Mouse (Mus musculus) forebrain, embryonic 13.5 days (tissue): ENCODE measurements at regions not wholly inside any gene's neighbourhood (a gene's known extent, or its start where the extent isn't known, plus 50 kb on each side); places are given as distances from the start of the nearest gene placed in this dataset.

Source experiments
- ATAC-seq: fragments of 200-750 bp; cut with Nextera tagmentation; 2 replicates; pipeline ENCODE4 v1.8.0; 2017
- H3K27ac ChIP-seq: fragments of 300-500 bp; sonication (generic); 2 replicates; pipeline ENCODE4 v1.5.1; 2015; ENCODE audit warnings: inconsistent platforms, mild to moderate bottlenecking, moderate library complexity
- H3K27me3 ChIP-seq: fragments of 300-500 bp; sonication (generic); 2 replicates; pipeline ENCODE4 v1.6.1; 2015; ENCODE audit warnings: mild to moderate bottlenecking, inconsistent platforms
- H3K36me3 ChIP-seq: fragments of 300-500 bp; sonication (generic); 2 replicates; pipeline ENCODE4 v1.6.1; 2015; ENCODE audit warnings: mild to moderate bottlenecking, inconsistent platforms; ENCODE audit not compliant: poor library complexity, severe bottlenecking
- H3K4me1 ChIP-seq: fragments of 300-500 bp; sonication (generic); 2 replicates; pipeline ENCODE4 v1.6.1; 2015; ENCODE audit warnings: inconsistent platforms
- H3K4me2 ChIP-seq: fragments of 300-500 bp; sonication (generic); 2 replicates; pipeline ENCODE4 v1.6.1; 2015; ENCODE audit warnings: inconsistent platforms, mild to moderate bottlenecking, moderate library complexity
- H3K4me3 ChIP-seq: fragments of 300-500 bp; sonication (generic); 2 replicates; pipeline ENCODE4 v1.5.1; 2015; ENCODE audit warnings: mild to moderate bottlenecking, inconsistent platforms
- H3K9ac ChIP-seq: fragments of 300-500 bp; sonication (generic); 2 replicates; pipeline ENCODE4 v1.6.1; 2015; ENCODE audit warnings: mild to moderate bottlenecking, inconsistent platforms
- H3K9me3 ChIP-seq: fragments of 300-500 bp; sonication (generic); replicated peaks from 2 replicates; pipeline ENCODE4 v1.6.1; 2016; ENCODE audit warnings: inconsistent platforms
- WGBS: fragments of 180-500 bp; shearing (Covaris S2); methylation state at CpG from one replicate; pipeline ENCODE4 v1.1.7; 2015; 5-methylcytosine and 5-hydroxymethylcytosine counted together

- no peaks in the 10 kb centered on the region for H3K36me3 ChIP-seq
- H3K4me2 ChIP-seq, result no peak overlapping the region
- no peaks in the 10 kb centered on the region; the same call in 1 of the 2 replicates for H3K9me3 ChIP-seq
- no peaks in the 10 kb centered on the region for H3K27me3 ChIP-seq
- H3K4me3 ChIP-seq, result no peak overlapping the region
- no peak overlapping the region for H3K9ac ChIP-seq
- WGBS, result 60% methylated on average over 13 of the region's 13 CpGs
- H3K27ac ChIP-seq, result no peak overlapping the region
- H3K4me1 ChIP-seq, result peaks cover 6% of the 10 kb centered on the region
- ATAC-seq, result peak; percentile 65; the same call in 1 of the 2 replicates
Measured at GRCm38 (mm10) chr1:35653119-35653956, 414.9 kb upstream of the Hs6st1 start.

DNA sequence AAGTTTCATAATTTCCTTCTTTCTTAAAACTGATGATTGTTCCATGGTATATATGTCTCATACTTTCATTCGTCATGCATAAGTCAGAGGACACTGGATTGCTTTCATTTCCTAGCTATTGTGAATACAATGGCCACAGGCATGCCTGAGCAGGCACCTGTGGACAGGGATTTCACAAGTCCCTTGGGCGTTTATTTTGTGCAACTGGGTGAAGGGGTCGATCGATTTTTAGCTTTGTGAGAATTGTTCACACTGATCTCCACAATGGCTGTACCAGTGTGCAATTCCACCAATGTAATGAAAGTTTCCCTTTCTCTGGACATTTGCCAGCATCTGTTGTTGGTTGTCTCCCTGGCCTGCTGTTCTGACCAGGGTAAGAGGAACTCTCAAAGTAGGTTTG is 405.2 kb upstream of the Hs6st1 start:
- no peak overlapping the region for H3K4me3 ChIP-seq
- no peak overlapping the region for H3K9ac ChIP-seq
- no peaks in the 10 kb centered on the region for H3K36me3 ChIP-seq
- H3K27me3 ChIP-seq, result no peaks in the 10 kb centered on the region
- H3K27ac ChIP-seq, result no peak overlapping the region
- no peaks in the 10 kb centered on the region for H3K4me1 ChIP-seq
- 87% methylated on average over 4 of the region's 4 CpGs for WGBS
- H3K9me3 ChIP-seq, result no peaks in the 10 kb centered on the region
- no peak overlapping the region for H3K4me2 ChIP-seq
- no peak for ATAC-seq

- Histone ChIP-seq H3K27me3 (no peaks in the 10 kb centered on the region), H3K4me3 (no peak overlapping the region), H3K4me2 (no peak overlapping the region), H3K9ac (no peak overlapping the region), H3K4me1 (no peaks in the 10 kb centered on the region), H3K27ac (no peak overlapping the region), H3K36me3 (no peaks in the 10 kb centered on the region), H3K9me3 (no peaks in the 10 kb centered on the region)
- no peak for ATAC-seq
- 89% methylated on average over 4 of the region's 4 CpGs for WGBS
Measured at GRCm38 (mm10) chr1:35673524-35673923, 394.7 kb upstream of the Hs6st1 start.

- H3K9ac ChIP-seq, result no peak overlapping the region
- no peaks in the 10 kb centered on the region for H3K9me3 ChIP-seq
- H3K27me3 ChIP-seq, result no peaks in the 10 kb centered on the region
- no peak overlapping the region for H3K4me2 ChIP-seq
- no peaks in the 10 kb centered on the region for H3K36me3 ChIP-seq
- H3K27ac ChIP-seq, result no peak overlapping the region
- ATAC-seq, result no peak
- no peak overlapping the region for H3K4me3 ChIP-seq
- WGBS, result 82% methylated on average over 1 of the region's 1 CpGs
- H3K4me1 ChIP-seq, result no peaks in the 10 kb centered on the region
Measured at GRCm38 (mm10) chr1:35673992-35674391, 394.2 kb upstream of the Hs6st1 start.

- Histone ChIP-seq H3K4me1 (no peaks in the 10 kb centered on the region), H3K27ac (no peak overlapping the region), H3K4me2 (no peak overlapping the region), H3K27me3 (no peaks in the 10 kb centered on the region), H3K9ac (no peak overlapping the region), H3K36me3 (no peaks in the 10 kb centered on the region), H3K4me3 (no peak overlapping the region), H3K9me3 (no peaks in the 10 kb centered on the region)
- 81% methylated on average over 8 of the region's 8 CpGs for WGBS
- peak; percentile 27; the same call in 1 of the 2 replicates for ATAC-seq
Measured at GRCm38 (mm10) chr1:35682511-35682949, 385.7 kb upstream of the Hs6st1 start.

DNA sequence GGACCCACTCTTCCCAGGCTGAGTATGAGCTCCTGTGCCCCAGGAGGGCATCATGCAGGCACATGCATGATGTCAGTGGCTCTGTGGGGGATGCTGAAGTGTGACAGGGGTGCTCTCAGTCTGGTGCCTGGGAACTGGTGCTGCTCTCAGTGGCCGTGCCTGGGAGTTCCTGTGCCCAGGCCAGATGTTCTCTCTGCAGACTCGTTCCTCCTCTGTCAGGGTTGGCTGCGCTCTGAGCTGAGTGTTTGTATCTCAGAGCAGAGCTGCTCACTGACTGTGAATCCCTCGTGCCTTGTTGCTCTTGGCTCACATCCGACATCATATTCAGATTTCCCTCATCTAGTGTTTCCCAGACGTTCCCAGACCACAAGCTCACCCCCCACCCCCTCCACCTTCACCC is 382.5 kb upstream of the Hs6st1 start:
- H3K27me3 ChIP-seq, result no peaks in the 10 kb centered on the region
- H3K4me1 ChIP-seq, result no peaks in the 10 kb centered on the region
- no peak overlapping the region for H3K4me3 ChIP-seq
- H3K9ac ChIP-seq, result no peak overlapping the region
- no peaks in the 10 kb centered on the region for H3K9me3 ChIP-seq
- ATAC-seq, result no peak
- 64% methylated on average over 6 of the region's 6 CpGs for WGBS
- H3K36me3 ChIP-seq, result no peaks in the 10 kb centered on the region
- no peak overlapping the region for H3K4me2 ChIP-seq
- no peak overlapping the region for H3K27ac ChIP-seq

DNA sequence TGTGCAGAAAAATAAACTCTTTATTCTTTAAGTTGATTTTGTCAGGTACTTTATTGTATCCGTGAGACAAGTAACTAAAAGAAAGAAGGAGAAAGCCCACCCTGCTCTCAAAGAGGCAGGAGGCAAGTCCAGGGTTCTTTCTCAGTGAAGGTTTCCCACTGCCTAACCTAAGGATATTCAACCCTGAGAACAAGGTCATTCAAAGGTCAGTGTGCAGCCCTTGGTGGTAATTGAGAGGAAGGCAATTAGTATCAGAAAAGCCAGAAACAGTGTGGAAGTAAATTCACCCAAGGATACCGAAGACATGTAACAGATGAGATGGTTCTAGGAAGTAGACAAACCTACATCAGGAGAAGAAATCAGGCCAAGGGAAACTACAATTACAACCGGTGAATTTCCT is 373.9 kb upstream of the Hs6st1 start:
- Histone ChIP-seq H3K4me3 (no peak overlapping the region), H3K27ac (no peak overlapping the region), H3K9me3 (no peaks in the 10 kb centered on the region), H3K36me3 (no peaks in the 10 kb centered on the region), H3K27me3 (no peaks in the 10 kb centered on the region), H3K4me1 (peaks cover 23% of the 10 kb centered on the region), H3K4me2 (no peak overlapping the region), H3K9ac (no peak overlapping the region)
- 2% methylated on average over 3 of the region's 3 CpGs for WGBS
- ATAC-seq, result no peak

DNA sequence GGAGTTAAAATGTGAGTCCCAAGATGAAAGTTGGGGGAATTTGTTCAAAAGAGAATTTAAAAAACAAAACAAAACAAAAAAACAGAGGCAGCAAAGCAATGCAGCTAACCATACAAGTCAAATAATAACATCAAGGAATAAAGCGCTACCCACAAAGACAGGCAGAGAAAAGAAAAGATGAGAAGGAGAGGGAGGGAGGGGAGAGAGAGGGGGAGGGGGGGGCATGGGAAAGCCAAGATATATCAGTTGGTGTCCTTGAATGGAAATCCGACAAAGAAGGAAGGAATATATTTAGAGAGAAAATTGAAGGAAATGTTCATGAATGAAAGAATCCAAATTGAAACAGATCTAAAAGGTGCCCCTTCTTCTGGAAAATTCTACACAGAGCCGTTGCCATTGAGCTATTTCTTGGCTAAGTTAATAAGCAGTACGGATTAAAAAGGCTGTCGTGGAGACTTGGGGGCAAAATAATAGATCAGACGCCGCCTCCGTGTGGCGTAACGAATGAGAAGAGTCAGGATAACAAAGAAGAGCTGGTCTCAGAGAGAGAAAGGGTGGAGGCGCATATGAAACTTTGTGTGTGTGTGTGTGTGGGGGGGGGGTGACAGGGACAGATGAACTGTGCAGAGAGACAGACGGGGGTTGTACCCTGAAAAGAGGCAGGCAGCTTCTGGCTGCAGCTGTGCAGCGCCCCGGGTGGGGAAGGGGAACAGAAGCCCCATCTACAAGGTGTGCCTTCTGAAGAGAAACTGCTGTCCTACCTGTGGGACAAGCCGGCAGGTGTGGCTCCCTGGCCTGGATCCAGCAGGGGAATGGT is 373.2 kb upstream of the Hs6st1 start:
- no peak overlapping the region; the same call in 1 of the 2 replicates for H3K9ac ChIP-seq
- 7% methylated on average over 15 of the region's 15 CpGs for WGBS
- peaks cover 23% of the 10 kb centered on the region for H3K4me1 ChIP-seq
- peak overlapping the region; percentile 35 for H3K4me2 ChIP-seq
- peak; percentile 60; the same call in 1 of the 2 replicates for ATAC-seq
- H3K9me3 ChIP-seq, result no peaks in the 10 kb centered on the region
- no peaks in the 10 kb centered on the region for H3K27me3 ChIP-seq
- H3K36me3 ChIP-seq, result no peaks in the 10 kb centered on the region
- peak overlapping the region; percentile 44; the same call in 1 of the 2 replicates for H3K27ac ChIP-seq
- no peak overlapping the region for H3K4me3 ChIP-seq

DNA sequence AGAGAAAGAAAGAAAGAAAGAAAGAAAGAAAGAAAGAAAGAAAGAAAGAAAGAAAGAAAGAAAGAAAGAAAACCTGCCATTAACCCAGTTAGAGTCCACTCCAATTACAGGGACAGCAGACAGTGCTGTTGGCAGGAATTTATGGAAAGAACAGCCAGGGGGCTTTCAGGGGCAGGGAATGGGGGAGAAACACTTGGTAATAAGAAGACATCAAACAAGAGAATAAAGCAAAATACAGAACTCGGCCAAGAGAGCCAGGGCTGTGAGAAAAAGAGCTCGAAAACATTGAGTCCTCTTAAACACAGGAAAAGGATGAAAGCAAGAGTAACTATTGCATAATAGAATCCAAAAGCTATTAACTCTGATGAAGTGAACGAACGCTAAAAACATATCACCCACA is 371.0 kb upstream of the Hs6st1 start:
- H3K36me3 ChIP-seq, result no peaks in the 10 kb centered on the region
- 4% methylated on average over 4 of the region's 4 CpGs for WGBS
- H3K4me2 ChIP-seq, result no peak overlapping the region
- H3K9me3 ChIP-seq, result no peaks in the 10 kb centered on the region
- peaks cover 23% of the 10 kb centered on the region for H3K4me1 ChIP-seq
- no peaks in the 10 kb centered on the region for H3K27me3 ChIP-seq
- no peak overlapping the region for H3K9ac ChIP-seq
- no peak overlapping the region for H3K27ac ChIP-seq
- ATAC-seq, result no peak
- H3K4me3 ChIP-seq, result no peak overlapping the region

DNA sequence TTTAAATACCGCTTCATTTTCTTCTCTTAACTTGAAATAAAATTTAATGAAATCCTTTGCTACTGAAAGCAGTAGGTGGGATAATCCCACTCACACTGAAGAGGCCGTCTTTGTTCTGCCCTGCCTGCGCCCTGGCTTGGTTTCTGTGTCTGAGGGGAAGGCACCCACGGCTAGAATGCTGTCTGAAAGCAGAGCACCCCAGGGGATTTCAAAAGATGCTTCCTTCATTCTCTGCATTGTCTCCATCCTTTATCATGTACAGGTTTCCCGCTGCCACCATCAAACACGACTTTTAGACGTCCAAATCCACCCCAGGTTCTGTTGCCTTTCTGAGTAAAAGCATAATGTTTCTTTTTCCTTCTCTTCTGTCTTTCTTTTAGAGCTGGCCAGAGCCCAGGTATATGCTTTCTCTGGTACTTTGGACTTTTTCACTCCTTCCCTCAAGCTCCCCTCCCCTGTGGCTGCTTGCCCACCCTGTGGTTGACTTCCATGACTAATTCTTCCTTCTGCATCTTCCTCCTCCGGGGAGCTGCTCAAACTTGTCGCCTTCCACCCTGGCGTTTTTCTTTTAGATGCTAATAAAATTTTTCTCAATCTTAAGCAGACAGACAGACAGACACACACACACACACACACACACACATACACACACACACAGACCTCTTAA is 370.2 kb upstream of the Hs6st1 start:
- Histone ChIP-seq H3K9ac (no peak overlapping the region), H3K4me3 (no peak overlapping the region), H3K9me3 (no peaks in the 10 kb centered on the region), H3K4me1 (peaks cover 23% of the 10 kb centered on the region), H3K36me3 (no peaks in the 10 kb centered on the region), H3K27ac (no peak overlapping the region), H3K27me3 (no peaks in the 10 kb centered on the region), H3K4me2 (no peak overlapping the region)
- peak; percentile 60; the same call in 1 of the 2 replicates for ATAC-seq
- WGBS, result 4% methylated on average over 10 of the region's 10 CpGs

DNA sequence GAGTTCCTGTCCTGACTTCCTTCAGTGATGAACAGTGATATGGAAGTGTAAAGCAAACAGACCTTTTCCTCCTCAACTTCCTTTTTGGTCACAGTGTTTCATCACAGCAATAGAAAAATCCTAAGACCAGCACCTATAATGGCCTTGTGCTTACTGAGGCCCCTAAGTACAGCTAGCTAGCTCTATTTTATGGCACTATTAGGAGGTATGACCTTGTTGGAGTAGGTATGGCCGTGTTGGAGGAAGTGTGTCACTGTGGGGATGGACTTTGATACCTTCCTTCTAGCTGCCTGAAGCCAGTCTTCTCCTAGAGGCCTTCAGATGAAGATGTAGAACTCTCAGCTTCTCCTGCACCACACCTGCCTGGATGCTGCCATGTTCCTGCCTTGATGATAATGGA is 365.6 kb upstream of the Hs6st1 start:
- no peak overlapping the region for H3K9ac ChIP-seq
- no peak for ATAC-seq
- no peaks in the 10 kb centered on the region for H3K9me3 ChIP-seq
- peaks cover 6% of the 10 kb centered on the region for H3K4me1 ChIP-seq
- H3K4me2 ChIP-seq, result no peak overlapping the region
- no peaks in the 10 kb centered on the region for H3K36me3 ChIP-seq
- no peak overlapping the region for H3K27ac ChIP-seq
- no peaks in the 10 kb centered on the region for H3K27me3 ChIP-seq
- no peak overlapping the region for H3K4me3 ChIP-seq
- WGBS, result 77% methylated on average over 1 of the region's 1 CpGs

DNA sequence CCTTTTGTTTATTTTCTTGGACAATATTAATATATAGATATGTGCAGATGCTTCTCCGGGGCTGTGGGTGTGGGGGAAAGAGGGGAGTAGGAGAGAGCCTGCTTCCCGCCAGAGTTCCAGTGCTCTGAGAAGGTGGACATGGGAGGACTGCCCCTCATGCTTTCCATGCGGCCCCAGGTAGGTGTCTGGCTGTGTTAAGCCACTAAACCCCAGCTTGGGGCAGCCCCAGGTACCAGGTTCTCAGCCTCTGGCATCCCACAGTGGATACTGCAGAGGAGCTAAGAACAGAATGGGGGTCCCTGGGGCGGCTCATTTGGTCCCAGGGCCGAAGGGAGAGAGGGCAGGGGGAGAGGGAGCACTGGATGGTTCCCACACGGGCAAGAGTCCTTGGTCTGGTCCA is 361.9 kb upstream of the Hs6st1 start:
- Histone ChIP-seq H3K4me1 (no peaks in the 10 kb centered on the region), H3K27ac (no peak overlapping the region), H3K9ac (no peak overlapping the region), H3K27me3 (no peaks in the 10 kb centered on the region), H3K4me3 (no peak overlapping the region), H3K36me3 (no peaks in the 10 kb centered on the region), H3K9me3 (no peaks in the 10 kb centered on the region), H3K4me2 (no peak overlapping the region)
- no peak for ATAC-seq
- 83% methylated on average over 6 of the region's 6 CpGs for WGBS
